Comparison of ENCODE assay signal across 9 mouse cellular contexts in the genomic region with DNA sequence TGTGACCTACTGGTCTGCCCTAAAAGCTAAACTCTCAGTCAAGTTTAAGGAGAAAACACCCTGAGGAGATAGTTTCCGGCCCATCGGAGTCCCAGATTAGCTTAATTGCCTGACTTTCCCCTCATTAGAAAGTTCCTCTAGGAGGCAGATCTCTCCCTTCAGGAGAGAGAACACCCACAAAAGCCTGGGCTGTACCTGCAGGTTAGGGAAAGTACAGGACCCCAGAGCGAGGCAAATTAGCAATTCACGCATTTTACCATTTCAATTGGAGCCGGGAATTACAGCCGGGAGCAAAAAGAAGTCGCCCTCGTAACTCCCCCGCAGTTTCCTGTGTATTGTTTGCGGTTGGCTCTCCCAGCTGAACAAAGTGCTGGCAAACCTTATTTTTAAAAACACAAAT. TPM values are rescaled to one million over a fixed set of nuclear protein-coding genes. Genes with fewer than 3 reads are reported as not detected.
DNase-seq lines count a peak whose midpoint lies in the region; ATAC-seq and TF ChIP-seq lines count a peak whose summit lies in the region.
"Had no signal": no experiment of that assay in that cellular context is flagged by ENCODE, and none has a peak within 500 bp of the region (broad histone marks: within the 10 kb centered on the region; RNA-seq: fewer than 3 reads in every experiment).

No protein-coding gene starts in this region.

- peak overlapping the region; percentile 54 for H3K4me2 ChIP-seq in heart, embryonic 15.5 days
- H3K4me2 ChIP-seq in liver, embryonic 15.5 days: peak overlapping the region; percentile 51

- H3K4me3 ChIP-seq in testis, adult 2 months (ENCODE audit: control insufficient read depth, low read depth, low read length): peak overlapping the region; percentile 29
- peak overlapping the region; percentile 29 for H3K4me3 ChIP-seq in heart, embryonic 15.5 days
- H3K4me3 ChIP-seq in liver, embryonic 15.5 days (replicated peaks): peak overlapping the region; percentile 14

- H3K4me1 ChIP-seq in testis, adult 2 months (ENCODE audit: control insufficient read depth, insufficient read depth, low read length): peaks cover 5% of the 10 kb centered on the region
- H3K4me1 ChIP-seq in heart, embryonic 15.5 days (replicated peaks): 0 out of 2 replicates have a peak, but pooled peaks cover 3% of the 10 kb centered on the region
- H3K4me1 ChIP-seq in liver, embryonic 15.5 days (replicated peaks): peaks cover 30% of the 10 kb centered on the region

- 14% methylated on average over 10 of the region's 10 CpGs for WGBS in heart, embryonic 15.5 days
- 9% methylated on average over 10 of the region's 10 CpGs for WGBS in liver, embryonic 15.5 days (ENCODE audit: insufficient replicate concordance)

- no peak for ATAC-seq in heart, embryonic 15.5 days (replicated peaks; ENCODE audit: insufficient number of reproducible peaks, insufficient read depth, low FRiP score, low read depth)
- no peak for ATAC-seq in liver, embryonic 15.5 days (ENCODE audit: insufficient read depth)

- 0 out of 2 replicates have a peak overlapping the region, but pooled peaks have one; percentile 3 for H3K9ac ChIP-seq in heart, embryonic 15.5 days
- peak overlapping the region; percentile 15; the same call in 1 of the 2 replicates for H3K9ac ChIP-seq in liver, embryonic 15.5 days

- no peaks in the 10 kb centered on the region for H3K27me3 ChIP-seq in testis, adult 2 months (ENCODE audit: control insufficient read depth, insufficient read depth, low read length)
- no peaks in the 10 kb centered on the region for H3K27me3 ChIP-seq in heart, embryonic 15.5 days
- peaks cover 29% of the 10 kb centered on the region for H3K27me3 ChIP-seq in liver, embryonic 15.5 days

- H3K27ac ChIP-seq in testis, adult 2 months (ENCODE audit: control insufficient read depth, insufficient read depth, low read depth, low read length): peak overlapping the region; percentile 36; the same call in 1 of the 2 replicates
- H3K27ac ChIP-seq in heart, embryonic 15.5 days: no peak overlapping the region
- no peak overlapping the region for H3K27ac ChIP-seq in liver, embryonic 15.5 days (replicated peaks)

- no peak for TF ChIP-seq CTCF in testis, adult 2 months (IDR thresholded peaks at IDR 0.05; ENCODE audit: control insufficient read depth, insufficient read depth, insufficient replicate concordance, low read depth, low read length)

- no peak for TF ChIP-seq POLR2A in testis, adult 2 months (IDR thresholded peaks at IDR 0.05; ENCODE audit: control insufficient read depth, low read depth, low read length)

- no peaks in the 10 kb centered on the region for H3K9me3 ChIP-seq in heart, embryonic 15.5 days (replicated peaks)
- no peaks in the 10 kb centered on the region for H3K9me3 ChIP-seq in liver, embryonic 15.5 days (replicated peaks)

- H3K36me3 ChIP-seq in testis, adult 2 months (ENCODE audit: control insufficient read depth, insufficient read depth, low read length): no peaks in the 10 kb centered on the region
- no peaks in the 10 kb centered on the region for H3K36me3 ChIP-seq in heart, embryonic 15.5 days
- H3K36me3 ChIP-seq in liver, embryonic 15.5 days (replicated peaks): no peaks in the 10 kb centered on the region

- no peak for DNase-seq in testis, postnatal 10 days (ENCODE audit: low spot score)
- DNase-seq in adrenal gland, adult 18-20 months (ENCODE audit: low spot score in 2 of 2): no peak
- no peak for DNase-seq in thymus, postnatal 4 days
- DNase-seq in adrenal gland, postnatal 14 days: no peak
- no peak for DNase-seq in cerebellum, adult 9-11 months
- DNase-seq: kidney, postnatal 10 days had no signal

RNA-seq across cellular contexts. Expression of a gene that starts 25.2 kb away (rescaled TPM):
- 8.1 and 8.7 TPM in 2 replicates for polyA plus RNA-seq in testis, adult 2 months (2012; rRNA removed)
- 28.4 and 29.1 TPM in 2 replicates for polyA plus RNA-seq in heart, embryonic 15.5 days (2015; fragmentation: Nextera tagmentation; extraction: Ambion mirVana)
- 20.2 and 20.4 TPM in 2 replicates for polyA plus RNA-seq in liver, embryonic 15.5 days (2015; fragmentation: Nextera tagmentation; extraction: Ambion mirVana)
- total RNA-seq in adrenal gland, adult 18-20 months (2021): 10 to 100 TPM; 81.8 to 98.8 TPM
- 72.1 and 77.0 TPM in 2 replicates for total RNA-seq in adrenal gland, postnatal 14 days (2021)

RNA-seq across cellular contexts. Expression of a gene that starts 29.1 kb away (rescaled TPM):
- polyA plus RNA-seq in testis, adult 2 months (2012; rRNA removed): 16.6 and 20.9 TPM in 2 replicates
- polyA plus RNA-seq in heart, embryonic 15.5 days (2015; fragmentation: Nextera tagmentation; extraction: Ambion mirVana): 126 and 128 TPM in 2 replicates
- 42.8 and 50.1 TPM in 2 replicates for polyA plus RNA-seq in liver, embryonic 15.5 days (2015; fragmentation: Nextera tagmentation; extraction: Ambion mirVana)
- 100 to 1,000 TPM; 117 to 135 TPM for total RNA-seq in adrenal gland, adult 18-20 months (2021)
- 105 and 123 TPM in 2 replicates for total RNA-seq in adrenal gland, postnatal 14 days (2021)
